Mouse (Mus musculus): Measurements from ENCODE around the gene Magea8.
"Not testable (repeated sequence)": the region's sequence is repeated elsewhere in the genome, so short reads cannot be mapped to it uniquely, and the experiment has no call there.

GRCm38 (mm10) chrX:154995750-154996149 is at the start of gene Magea8:
- TF ChIP-seq POLR2A (IDR thresholded peaks at IDR 0.05; ENCODE audit: borderline replicate concordance, extremely low read depth, insufficient read depth, insufficient read length, poor library complexity, severe bottlenecking); CTCF (IDR thresholded peaks at IDR 0.05; ENCODE audit: borderline replicate concordance, extremely low read depth, insufficient read depth, insufficient read length): not testable (repeated sequence)

All from brain, embryonic 14.5 days (tissue).